Mouse (Mus musculus) small intestine, adult 2 months (tissue): ENCODE measurements at regions not wholly inside any gene's neighbourhood (a gene's known extent, or its start where the extent isn't known, plus 50 kb on each side); places are given as distances from the start of the nearest gene placed in this dataset.

Experiments used
- H3K27ac ChIP-seq: fragments of 200-500 bp; 2 replicates; pipeline ENCODE4 v1.5.1; 2012; ENCODE audit warnings: low read depth, low read length, control low read depth, inconsistent platforms; ENCODE audit not compliant: insufficient read depth
- H3K27me3 ChIP-seq: fragments of 200-500 bp; 2 replicates; pipeline ENCODE4 v1.6.1; 2012; ENCODE audit warnings: mild to moderate bottlenecking, moderate library complexity, low read length, inconsistent platforms; ENCODE audit not compliant: control insufficient read depth, insufficient read depth
- H3K36me3 ChIP-seq: fragments of 200-500 bp; 2 replicates; pipeline ENCODE4 v1.6.1; 2012; ENCODE audit warnings: mild to moderate bottlenecking, low read length, control low read depth, inconsistent platforms; ENCODE audit not compliant: control insufficient read depth, insufficient read depth
- H3K4me1 ChIP-seq: fragments of 200-500 bp; 2 replicates; pipeline ENCODE4 v1.6.1; 2012; ENCODE audit warnings: low read length, inconsistent platforms, mixed read lengths; ENCODE audit not compliant: control insufficient read depth, insufficient read depth, insufficient read length
- H3K4me3 ChIP-seq: fragments of 200-500 bp; 2 replicates; pipeline ENCODE4 v1.5.1; 2012; ENCODE audit warnings: low read depth, mild to moderate bottlenecking, control low read depth, inconsistent platforms, low read length, moderate library complexity
- CTCF ChIP-seq: fragments of 200-500 bp; IDR thresholded peaks from 2 replicates; pipeline ENCODE4 v1.5.1; 2012; ENCODE audit warnings: low read depth, mild to moderate bottlenecking, control low read depth, inconsistent platforms, low read length, moderate library complexity, mixed read lengths; ENCODE audit not compliant: insufficient replicate concordance, insufficient read length; ENCODE audit errors: extremely low read depth
- POLR2A ChIP-seq: fragments of 200-500 bp; IDR thresholded peaks from 2 replicates; pipeline ENCODE4 v1.6.1; 2012; ENCODE audit warnings: low read depth, mild to moderate bottlenecking, control low read depth, inconsistent platforms, low read length, moderate library complexity
- WGBS: fragments of 180-500 bp; shearing (Covaris S2); methylation state at CpG from one replicate; pipeline ENCODE4 v1.1.7; 2018; 5-methylcytosine and 5-hydroxymethylcytosine counted together

- H3K27me3 ChIP-seq = no peaks in the 10 kb centered on the region
- H3K27ac ChIP-seq = no peak overlapping the region
- no peaks in the 10 kb centered on the region for H3K36me3 ChIP-seq
- no peak for TF ChIP-seq POLR2A
- TF ChIP-seq CTCF = no peak
- 45% methylated on average over 3 of the region's 3 CpGs for WGBS
- peaks cover 3% of the 10 kb centered on the region; the same call in 1 of the 2 replicates for H3K4me1 ChIP-seq
- no peak overlapping the region for H3K4me3 ChIP-seq
Observed at GRCm38 (mm10) chr14:76845706-76846105, 190.9 kb upstream of the Ccdc122 start.

GRCm38 (mm10) chr14:76844717-76845116 is 191.9 kb upstream of the Ccdc122 start:
- H3K27ac ChIP-seq = no peak overlapping the region
- peaks cover 3% of the 10 kb centered on the region; the same call in 1 of the 2 replicates for H3K4me1 ChIP-seq
- TF ChIP-seq POLR2A (no peak), CTCF (no peak)
- 71% methylated on average over 1 of the region's 1 CpGs for WGBS
- H3K4me3 ChIP-seq = no peak overlapping the region
- H3K36me3 ChIP-seq = no peaks in the 10 kb centered on the region
- no peaks in the 10 kb centered on the region for H3K27me3 ChIP-seq

GRCm38 (mm10) chr14:76837583-76838220 is 198.9 kb upstream of the Ccdc122 start:
- H3K27me3 ChIP-seq = no peaks in the 10 kb centered on the region
- TF ChIP-seq CTCF (no peak), POLR2A (no peak)

GRCm38 (mm10) chr14:76836926-76837516 is 199.6 kb upstream of the Ccdc122 start:
- H3K27ac ChIP-seq = peak overlapping the region; percentile 71; the same call in 1 of the 2 replicates
- no peaks in the 10 kb centered on the region for H3K27me3 ChIP-seq
- no peak overlapping the region for H3K4me3 ChIP-seq
- 85% methylated on average over 10 of the region's 10 CpGs for WGBS
- no peaks in the 10 kb centered on the region for H3K36me3 ChIP-seq
- TF ChIP-seq POLR2A = no peak
- TF ChIP-seq CTCF = no peak
- peaks cover 17% of the 10 kb centered on the region; the same call in 1 of the 2 replicates for H3K4me1 ChIP-seq

More at GRCm38 (mm10) chr14:76837583-76838220, 198.9 kb upstream of the Ccdc122 start:
- Histone ChIP-seq H3K27ac (peak overlapping the region; percentile 71; the same call in 1 of the 2 replicates), H3K4me3 (no peak overlapping the region), H3K4me1 (peaks cover 13% of the 10 kb centered on the region; the same call in 1 of the 2 replicates), H3K36me3 (no peaks in the 10 kb centered on the region)
- WGBS = 39% methylated on average over 5 of the region's 5 CpGs

- H3K4me1 ChIP-seq = peaks cover 17% of the 10 kb centered on the region; the same call in 1 of the 2 replicates
- TF ChIP-seq POLR2A (no peak), CTCF (no peak)
- 91% methylated on average over 2 of the region's 2 CpGs for WGBS
Observed at GRCm38 (mm10) chr14:76836271-76836670, 200.3 kb upstream of the Ccdc122 start.

DNA sequence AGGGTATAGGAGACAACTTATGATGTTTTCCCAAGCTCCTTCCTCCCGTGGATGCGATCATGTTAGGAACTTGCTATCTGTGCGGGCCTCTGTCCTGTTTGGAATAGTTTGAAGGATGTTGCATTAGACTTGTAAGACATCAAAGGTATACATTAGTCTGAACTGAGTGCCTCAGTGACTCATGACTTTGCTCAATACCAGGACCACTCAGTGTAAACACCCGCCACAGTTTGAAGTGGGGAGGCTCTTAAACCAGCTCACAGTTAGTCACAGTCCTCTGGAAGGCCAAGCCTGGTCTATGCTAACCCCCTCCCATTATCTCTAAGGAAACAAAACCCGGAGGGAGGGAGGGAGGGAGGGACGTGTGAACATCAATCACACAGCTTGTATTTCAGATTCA is 202.5 kb upstream of the Ccdc122 start:
- H3K27me3 ChIP-seq = no peaks in the 10 kb centered on the region
- H3K4me3 ChIP-seq = no peak overlapping the region
- peaks cover 17% of the 10 kb centered on the region; the same call in 1 of the 2 replicates for H3K4me1 ChIP-seq
- H3K27ac ChIP-seq = no peak overlapping the region
- no peaks in the 10 kb centered on the region for H3K36me3 ChIP-seq
- WGBS = 80% methylated on average over 6 of the region's 6 CpGs
- TF ChIP-seq POLR2A = no peak
- no peak for TF ChIP-seq CTCF

More at GRCm38 (mm10) chr14:76836271-76836670, 200.3 kb upstream of the Ccdc122 start:
- H3K36me3 ChIP-seq = no peaks in the 10 kb centered on the region
- no peak overlapping the region for H3K4me3 ChIP-seq
- H3K27ac ChIP-seq = no peak overlapping the region
- no peaks in the 10 kb centered on the region for H3K27me3 ChIP-seq

- Histone ChIP-seq H3K4me1 (peaks cover 4% of the 10 kb centered on the region; the same call in 1 of the 2 replicates), H3K4me3 (no peak overlapping the region), H3K36me3 (no peaks in the 10 kb centered on the region), H3K27ac (no peak overlapping the region), H3K27me3 (no peaks in the 10 kb centered on the region)
- TF ChIP-seq POLR2A (no peak), CTCF (no peak)
- 89% methylated on average over 1 of the region's 1 CpGs for WGBS
Observed at GRCm38 (mm10) chr14:76829161-76829510, 207.4 kb upstream of the Ccdc122 start.
